Mouse (Mus musculus) bone marrow macrophage, adult 2 months (primary cell): ENCODE data around the gene Slc41a1.

Experiments used
- CTCF ChIP-seq: IDR thresholded peaks from 2 replicates; pipeline ENCODE4 v1.5.1; 2012; ENCODE audit warnings: low read depth, mild to moderate bottlenecking, low read length, moderate library complexity
- POLR2A ChIP-seq: IDR thresholded peaks from 2 replicates; pipeline ENCODE4 v1.6.1; 2012; ENCODE audit warnings: mild to moderate bottlenecking, low read depth, low read length, borderline replicate concordance

- TF ChIP-seq CTCF, result no peak
- no peak for TF ChIP-seq POLR2A
These were observed 15.3 kb upstream of the Slc41a1 start for GRCm38 (mm10) chr1:131812006-131812405.
